Mouse (Mus musculus) heart, adult 2 months (tissue): ENCODE measurements around the gene Mcrs1. TPM values are rescaled to one million over a fixed set of nuclear protein-coding genes. Genes with fewer than 3 reads are reported as not detected.

Experiments
- DNase-seq, 2 experiments: peaks; one replicate each; pipeline ENCODE4 v3.0.0; 2021
- H3K27ac ChIP-seq: fragments of 200-600 bp; 2 replicates; pipeline ENCODE4 v1.8.1; 2022
- H3K27me3 ChIP-seq: fragments of 200-500 bp; 2 replicates; pipeline ENCODE4 v1.6.1; 2012; ENCODE audit warnings: mild to moderate bottlenecking, low read length, inconsistent platforms, mixed read lengths; ENCODE audit not compliant: control insufficient read depth, insufficient read depth
- H3K36me3 ChIP-seq: fragments of 200-500 bp; 2 replicates; pipeline ENCODE4 v1.6.1; 2012; ENCODE audit warnings: low read length, inconsistent platforms; ENCODE audit not compliant: control insufficient read depth, insufficient read depth
- H3K4me1 ChIP-seq: fragments of 200-500 bp; 2 replicates; pipeline ENCODE4 v1.6.1; 2011; ENCODE audit warnings: low read length; ENCODE audit not compliant: control insufficient read depth, insufficient read depth
- H3K4me3 ChIP-seq: fragments of 200-600 bp; 2 replicates; pipeline ENCODE4 v1.8.1; 2022
- H3K79me2 ChIP-seq: fragments of 200-500 bp; replicated peaks from 2 replicates; pipeline ENCODE4 v1.6.1; 2012; ENCODE audit warnings: mild to moderate bottlenecking, inconsistent platforms, low read length, moderate library complexity, mixed read lengths; ENCODE audit not compliant: control insufficient read depth, insufficient read depth
- H3K9ac ChIP-seq: fragments of 200-500 bp; 2 replicates; pipeline ENCODE4 v1.6.1; 2012; ENCODE audit warnings: low read depth, mild to moderate bottlenecking, control low read depth, inconsistent platforms, low read length, mixed read lengths
- CTCF ChIP-seq: fragments of 200-600 bp; IDR thresholded peaks from 2 replicates; pipeline ENCODE4 v1.8.1; 2022; ENCODE audit warnings: antibody characterized with exemption, mild to moderate bottlenecking, moderate library complexity
- EP300 ChIP-seq: fragments of 200-500 bp; IDR thresholded peaks from 2 replicates; pipeline ENCODE4 v1.6.1; 2011; ENCODE audit warnings: low read depth, low read length, control low read depth; ENCODE audit not compliant: insufficient read depth
- POLR2A ChIP-seq: fragments of 200-500 bp; IDR thresholded peaks from 2 replicates; pipeline ENCODE4 v1.6.1; 2011; ENCODE audit warnings: mild to moderate bottlenecking, low read depth, low read length, control low read depth; ENCODE audit not compliant: insufficient read depth
- WGBS: fragments of 180-500 bp; shearing (Covaris S2); methylation state at CpG from one replicate; pipeline ENCODE4 v1.1.7; 2018; 5-methylcytosine and 5-hydroxymethylcytosine counted together
- intact Hi-C: fragments of 180-260 bp; cut with DNase I; formaldehyde crosslinking; loops from one replicate; pipeline ENCODE4 v1.15.1; 2025
- polyA plus RNA-seq: library from polyadenylated mRNA; depleted of rRNA; stranded (reverse); fragments of >200 nt; gene quantifications from 2 replicates; pipeline ENCODE4 v1.2.3, GENCODE M21; 2012; rRNA removed
- total RNA-seq, 2 experiments: library from RNA; stranded (reverse); gene quantifications; 2 replicates each; pipeline ENCODE4 v1.2.3; 2021

Mcrs1 gene
- total and polyA plus RNA-seq, 3 experiments = 44.2 to 62.1 (median 52.3) TPM

- no peak for DNase-seq
- H3K9ac ChIP-seq = no peak overlapping the region
- no peaks in the 10 kb centered on the region for H3K79me2 ChIP-seq
- 88% methylated on average over 10 of the region's 10 CpGs for WGBS
- intact Hi-C loops = no loop called here
- H3K4me3 ChIP-seq = no peak overlapping the region
- TF ChIP-seq CTCF (no peak), POLR2A (no peak), EP300 (no peak)
- no peaks in the 10 kb centered on the region for H3K4me1 ChIP-seq
- no peaks in the 10 kb centered on the region for H3K36me3 ChIP-seq
- H3K27ac ChIP-seq = no peak overlapping the region
- no peaks in the 10 kb centered on the region for H3K27me3 ChIP-seq
These were observed 57.4 kb downstream of the Mcrs1 start for GRCm38 (mm10) chr15:99194358-99194757.

Other genes starting within 250 kb of the Mcrs1 start
- gene Tuba1c, start 222.1 kb downstream of the Mcrs1 start, total RNA-seq = 10 to 100 TPM; 30.1 to 39.0 TPM
- gene Tuba1c, start 222.1 kb downstream of the Mcrs1 start, polyA plus RNA-seq = 58.6 and 74.4 TPM in 2 replicates
- gene Prph, start 196.8 kb downstream of the Mcrs1 start, total RNA-seq = under 1 TPM; 0.13 to 0.80 TPM
- gene Prph, start 196.8 kb downstream of the Mcrs1 start, polyA plus RNA-seq = 1.00 and 2.1 TPM in 2 replicates
- gene Troap, start 177.4 kb downstream of the Mcrs1 start, total RNA-seq = under 1 TPM in 1 of 2 experiments, not detected in 1; 0.31 TPM
- 0.18 and 0.53 TPM in 2 replicates for gene Troap, start 177.4 kb downstream of the Mcrs1 start, polyA plus RNA-seq
- not detected for gene C1ql4, start 164.1 kb downstream of the Mcrs1 start, total RNA-seq
- gene C1ql4, start 164.1 kb downstream of the Mcrs1 start, polyA plus RNA-seq = not detected in 2 replicates
- under 1 TPM; 0.44 to 0.57 TPM for gene Dnajc22, start 158.8 kb downstream of the Mcrs1 start, total RNA-seq
- 0.18 and 0.35 TPM in 2 replicates for gene Dnajc22, start 158.8 kb downstream of the Mcrs1 start, polyA plus RNA-seq
- gene Spats2, start 126.0 kb downstream of the Mcrs1 start, total RNA-seq = 1 to 10 TPM; 6.6 to 6.7 TPM
- gene Spats2, start 126.0 kb downstream of the Mcrs1 start, polyA plus RNA-seq = 5.3 and 6.7 TPM in 2 replicates
- gene Kcnh3, start 27.1 kb downstream of the Mcrs1 start, total RNA-seq = under 1 TPM; 0.05 to 0.08 TPM
- 0.23 and 0.37 TPM in 2 replicates for gene Kcnh3, start 27.1 kb downstream of the Mcrs1 start, polyA plus RNA-seq
- gene Prpf40b, start 43.1 kb upstream of the Mcrs1 start, total RNA-seq = 10 to 100 TPM; 18.9 to 23.4 TPM
- 39.5 and 39.7 TPM in 2 replicates for gene Prpf40b, start 43.1 kb upstream of the Mcrs1 start, polyA plus RNA-seq
- not detected for gene Fam186b, start 43.9 kb upstream of the Mcrs1 start, total RNA-seq
- gene Fam186b, start 43.9 kb upstream of the Mcrs1 start, polyA plus RNA-seq = 0.20 TPM in 1 of 2 replicates, not detected in the other
- gene Fmnl3, start 118.5 kb upstream of the Mcrs1 start, total RNA-seq = 10 to 100 TPM; 14.6 to 18.1 TPM
- gene Fmnl3, start 118.5 kb upstream of the Mcrs1 start, polyA plus RNA-seq = 18.6 and 29.3 TPM in 2 replicates
- gene Tmbim6, start 140.9 kb upstream of the Mcrs1 start, total RNA-seq = 100 to 1,000 TPM; 207 to 253 TPM
- 334 and 409 TPM in 2 replicates for gene Tmbim6, start 140.9 kb upstream of the Mcrs1 start, polyA plus RNA-seq
- gene Nckap5l, start 205.8 kb upstream of the Mcrs1 start, total RNA-seq = 1 to 10 TPM; 4.2 to 5.2 TPM
- gene Nckap5l, start 205.8 kb upstream of the Mcrs1 start, polyA plus RNA-seq = 3.5 and 4.5 TPM in 2 replicates
- 1 to 10 TPM; 2.5 to 3.1 TPM for gene Bcdin3d, start 222.8 kb upstream of the Mcrs1 start, total RNA-seq
- gene Bcdin3d, start 222.8 kb upstream of the Mcrs1 start, polyA plus RNA-seq = 4.2 and 4.3 TPM in 2 replicates